Mouse (Mus musculus) CD8-positive naive resting alpha-beta T cell, adult 2 months (primary cell): ENCODE measurements around the gene Ptpdc1.
A peak's percentile ranks its signal among the peaks of the same experiment; 100 is the strongest.

Experiments used
- DNase-seq, 2 experiments: peaks; one replicate each; pipeline ENCODE4 v3.0.0; 2022; ENCODE audit warnings: low read depth in 2 of 2, low spot score in 2 of 2

The Ptpdc1 gene

GRCm38 (mm10) chr13:48552181-48553090 lies 73.0 kb downstream of the Ptpdc1 start:
- no peak for DNase-seq

- no peak for DNase-seq
Measured at GRCm38 (mm10) chr13:48548296-48548695, 77.2 kb downstream of the Ptpdc1 start.

DNA sequence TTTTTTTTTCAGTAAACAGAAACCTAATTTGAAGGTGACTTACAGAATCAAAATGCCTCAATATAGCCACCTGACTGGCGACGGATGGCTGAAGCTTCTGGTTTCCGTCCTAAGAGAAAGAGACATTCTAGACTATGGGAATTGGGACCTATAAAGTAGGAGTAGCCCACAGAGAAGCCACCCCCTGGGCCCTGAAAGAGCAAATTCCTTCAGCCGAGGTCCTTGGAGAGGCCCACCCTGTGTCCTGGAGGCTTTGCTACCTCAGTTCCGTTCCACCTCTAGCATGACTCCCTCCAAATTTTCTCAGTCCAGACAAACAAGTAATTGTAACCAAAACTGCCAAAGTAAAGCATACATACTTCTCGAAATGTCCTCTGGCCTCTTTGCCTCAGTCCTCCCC lies 77.8 kb downstream of the Ptpdc1 start:
- DNase-seq: no peak

GRCm38 (mm10) chr13:48546330-48546917 lies 79.0 kb downstream of the Ptpdc1 start:
- peak; percentile 97 to 98 for DNase-seq

- DNase-seq: peak; percentile 90 to 93
Measured at GRCm38 (mm10) chr13:48545476-48546281, 79.8 kb downstream of the Ptpdc1 start.

- DNase-seq: no peak
Measured at GRCm38 (mm10) chr13:48544867-48545266, 80.6 kb downstream of the Ptpdc1 start.

GRCm38 (mm10) chr13:48544391-48544790 lies 81.1 kb downstream of the Ptpdc1 start:
- no peak for DNase-seq

- DNase-seq: no peak
Measured at GRCm38 (mm10) chr13:48540488-48540887, 85.0 kb downstream of the Ptpdc1 start.

GRCm38 (mm10) chr13:48533441-48533840 lies 92.0 kb downstream of the Ptpdc1 start:
- no peak for DNase-seq

DNA sequence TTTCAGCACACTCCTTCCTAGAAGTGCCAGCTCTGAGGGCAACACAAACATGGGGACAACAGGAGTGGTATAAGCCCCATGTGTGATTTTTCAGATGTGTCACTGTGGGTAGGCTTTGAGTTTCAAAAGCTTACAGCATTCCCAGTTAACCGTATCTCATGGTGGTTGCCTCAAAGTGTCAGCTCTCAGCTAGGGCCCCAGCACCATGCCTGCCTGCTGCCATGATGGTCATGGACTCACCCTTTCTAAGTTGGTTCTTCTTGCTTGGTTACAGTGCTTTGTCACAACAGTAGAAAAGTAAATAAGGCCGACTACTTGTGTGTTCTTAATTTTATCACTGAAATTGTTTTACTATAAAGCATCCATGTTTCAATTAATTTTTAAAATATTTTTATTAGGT lies 94.0 kb downstream of the Ptpdc1 start:
- DNase-seq: no peak

- DNase-seq: no peak
Measured at GRCm38 (mm10) chr13:48530685-48531084, 94.8 kb downstream of the Ptpdc1 start.

DNA sequence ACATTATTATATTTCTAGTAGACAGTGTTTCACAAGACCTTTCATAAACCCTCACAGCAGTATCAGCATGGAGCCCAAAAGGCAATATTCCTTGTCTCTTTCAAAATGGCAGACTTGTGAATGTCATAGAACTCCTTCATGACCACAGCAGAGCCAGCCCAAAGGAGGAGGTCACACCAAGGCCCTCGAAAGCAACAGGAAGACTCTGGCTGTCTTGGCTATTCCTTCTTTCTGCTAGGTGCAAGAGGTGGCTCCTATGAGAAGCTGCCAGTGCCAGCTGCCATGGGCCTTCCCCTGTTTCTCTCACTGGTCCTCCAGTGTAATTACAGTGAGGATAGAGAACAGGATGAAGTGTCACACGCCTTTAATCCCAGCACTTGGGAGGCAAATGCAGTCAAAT lies 96.4 kb downstream of the Ptpdc1 start:
- DNase-seq: no peak

- DNase-seq: peak; percentile 47 to 68
Measured at GRCm38 (mm10) chr13:48528123-48528871, 97.2 kb downstream of the Ptpdc1 start.
